Mouse (Mus musculus) stomach, embryonic 14.5 days (tissue): ENCODE results near the gene Ints14. TPM values are rescaled to one million over a fixed set of nuclear protein-coding genes. Genes with fewer than 3 reads are reported as not detected.

Experiments
- ATAC-seq: fragments of 200-750 bp; cut with Nextera tagmentation; 2 replicates; pipeline ENCODE4 v1.8.0; 2017; ENCODE audit warnings: low read depth, moderate TSS enrichment; ENCODE audit not compliant: insufficient number of reproducible peaks, insufficient read depth, low FRiP score
- H3K27ac ChIP-seq: fragments of 300-500 bp; sonication (generic); 2 replicates; pipeline ENCODE4 v1.5.1; 2014; ENCODE audit warnings: mild to moderate bottlenecking, low read length, moderate library complexity, mixed read lengths
- H3K27me3 ChIP-seq: fragments of 300-500 bp; sonication (generic); 2 replicates; pipeline ENCODE4 v1.6.1; 2014; ENCODE audit warnings: low read length, control low read depth, mixed read lengths; ENCODE audit not compliant: control insufficient read depth, insufficient read depth
- H3K36me3 ChIP-seq: fragments of 300-500 bp; sonication (generic); 2 replicates; pipeline ENCODE4 v1.6.1; 2014; ENCODE audit warnings: mild to moderate bottlenecking, control low read depth, low read length, moderate library complexity, mixed read lengths; ENCODE audit not compliant: control insufficient read depth, insufficient read depth
- H3K4me1 ChIP-seq: fragments of 300-500 bp; sonication (generic); 2 replicates; pipeline ENCODE4 v1.6.1; 2014; ENCODE audit warnings: low read length, control low read depth, mixed read lengths; ENCODE audit not compliant: control insufficient read depth, insufficient read depth
- H3K4me2 ChIP-seq: fragments of 300-500 bp; sonication (generic); replicated peaks from 2 replicates; pipeline ENCODE4 v1.6.1; 2014; ENCODE audit warnings: low read depth, low read length, control low read depth
- H3K4me3 ChIP-seq: fragments of 300-500 bp; sonication (generic); 2 replicates; pipeline ENCODE4 v1.5.1; 2014; ENCODE audit warnings: low read depth, low read length, control low read depth
- H3K9ac ChIP-seq: fragments of 300-500 bp; sonication (generic); replicated peaks from 2 replicates; pipeline ENCODE4 v1.6.1; 2014; ENCODE audit warnings: low read depth, mild to moderate bottlenecking, control low read depth, low read length, moderate library complexity, mixed read lengths
- H3K9me3 ChIP-seq: fragments of 300-500 bp; sonication (generic); 2 replicates; pipeline ENCODE4 v1.6.1; 2016; ENCODE audit warnings: low read depth, low read length, control low read depth; ENCODE audit not compliant: control insufficient read depth
- WGBS: fragments of 180-500 bp; shearing (Covaris S2); extraction: QIAGEN DNeasy Blood & Tissue Kit; methylation state at CpG from one replicate; pipeline ENCODE4 v1.1.7; 2014; 5-methylcytosine and 5-hydroxymethylcytosine counted together
- polyA plus RNA-seq: library from polyadenylated mRNA; unstranded; fragments of >200 nt; fragmentation: Nextera tagmentation; extraction: Ambion mirVana; gene quantifications from 2 replicates; pipeline ENCODE4 v1.2.1, GENCODE M21; 2014

Gene Ints14
- polyA plus RNA-seq, 1 experiment from 2014 or later, result 53.2 TPM

DNA sequence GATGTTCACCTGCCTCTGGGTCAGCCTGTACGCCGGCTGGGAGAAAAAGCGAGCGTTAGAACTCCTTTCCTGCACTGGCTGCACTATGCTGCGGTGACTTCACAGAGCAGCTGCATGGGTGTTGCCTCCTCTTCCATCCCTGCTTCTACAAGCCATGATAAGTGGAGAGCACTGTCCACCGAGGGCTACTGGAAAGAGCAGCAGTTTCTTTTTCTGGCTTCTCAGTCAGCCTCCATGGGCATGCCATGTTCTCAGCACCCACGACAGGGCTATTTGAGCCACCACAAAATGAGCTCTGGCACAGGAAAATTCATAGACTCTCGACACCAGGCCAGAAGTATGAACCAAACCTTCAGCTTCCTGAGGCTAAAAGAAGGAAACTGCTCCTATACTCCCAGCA lies 45.0 kb downstream of the Ints14 start:
- ATAC-seq, result no peak
- H3K9me3 ChIP-seq, result no peaks in the 10 kb centered on the region
- H3K36me3 ChIP-seq, result peaks cover 20% of the 10 kb centered on the region
- no peak overlapping the region for H3K4me3 ChIP-seq
- WGBS, result 96% methylated on average over 8 of the region's 8 CpGs
- no peak overlapping the region for H3K4me2 ChIP-seq
- no peaks in the 10 kb centered on the region for H3K27me3 ChIP-seq
- no peak overlapping the region for H3K27ac ChIP-seq
- H3K4me1 ChIP-seq, result no peaks in the 10 kb centered on the region
- no peak overlapping the region for H3K9ac ChIP-seq

DNA sequence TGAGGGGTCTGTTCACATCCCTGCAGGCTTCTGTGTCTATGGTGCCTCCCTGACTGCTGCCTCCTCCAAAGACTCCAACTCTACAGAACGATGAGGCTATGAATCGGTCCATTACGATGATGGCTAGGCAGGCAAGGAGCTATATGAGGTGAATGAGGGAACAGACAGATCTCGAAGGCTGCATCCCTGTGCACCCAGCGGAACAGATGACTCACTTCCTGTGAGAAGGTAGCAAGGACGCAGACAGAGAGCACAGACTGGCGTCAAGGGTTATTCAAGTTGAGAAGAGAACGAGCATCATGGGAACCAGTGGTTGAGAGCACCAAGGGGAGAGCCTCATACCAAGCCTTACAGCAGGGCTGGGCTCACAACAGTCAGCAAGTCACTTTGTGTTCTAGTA lies 49.9 kb downstream of the Ints14 start:
- no peaks in the 10 kb centered on the region for H3K27me3 ChIP-seq
- peaks cover 6% of the 10 kb centered on the region for H3K36me3 ChIP-seq
- H3K4me2 ChIP-seq, result no peak overlapping the region
- no peak for ATAC-seq
- no peak overlapping the region for H3K4me3 ChIP-seq
- H3K9me3 ChIP-seq, result no peaks in the 10 kb centered on the region
- no peaks in the 10 kb centered on the region for H3K4me1 ChIP-seq
- no peak overlapping the region for H3K27ac ChIP-seq
- 84% methylated on average over 8 of the region's 8 CpGs for WGBS
- no peak overlapping the region for H3K9ac ChIP-seq

DNA sequence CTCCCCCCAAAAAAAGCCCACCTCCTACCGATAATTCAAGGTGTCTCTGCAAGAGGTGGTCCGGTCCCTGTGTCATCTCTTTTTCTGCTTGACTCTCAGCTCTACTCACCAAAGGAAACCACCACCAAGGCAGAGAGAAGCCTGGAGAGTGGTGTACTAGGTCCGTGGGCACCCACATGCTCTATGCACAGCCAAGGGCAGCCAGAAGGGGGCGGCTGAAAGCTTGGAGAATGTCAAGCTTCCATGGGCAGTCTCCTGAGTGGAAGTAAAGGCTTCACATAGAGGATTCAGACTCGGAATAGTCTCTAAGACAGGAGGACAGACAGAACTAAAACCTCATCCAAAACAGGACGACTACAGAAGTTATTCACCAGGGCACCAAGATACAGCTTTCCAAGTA lies 50.6 kb downstream of the Ints14 start:
- no peak overlapping the region for H3K4me3 ChIP-seq
- H3K27me3 ChIP-seq, result no peaks in the 10 kb centered on the region
- WGBS, result 55% methylated on average over 6 of the region's 6 CpGs
- no peak overlapping the region for H3K27ac ChIP-seq
- H3K9me3 ChIP-seq, result no peaks in the 10 kb centered on the region
- peaks cover 3% of the 10 kb centered on the region for H3K36me3 ChIP-seq
- 0 out of 2 replicates have a peak, but pooled peaks cover 2% of the 10 kb centered on the region for H3K4me1 ChIP-seq
- no peak overlapping the region for H3K4me2 ChIP-seq
- no peak for ATAC-seq
- no peak overlapping the region for H3K9ac ChIP-seq

DNA sequence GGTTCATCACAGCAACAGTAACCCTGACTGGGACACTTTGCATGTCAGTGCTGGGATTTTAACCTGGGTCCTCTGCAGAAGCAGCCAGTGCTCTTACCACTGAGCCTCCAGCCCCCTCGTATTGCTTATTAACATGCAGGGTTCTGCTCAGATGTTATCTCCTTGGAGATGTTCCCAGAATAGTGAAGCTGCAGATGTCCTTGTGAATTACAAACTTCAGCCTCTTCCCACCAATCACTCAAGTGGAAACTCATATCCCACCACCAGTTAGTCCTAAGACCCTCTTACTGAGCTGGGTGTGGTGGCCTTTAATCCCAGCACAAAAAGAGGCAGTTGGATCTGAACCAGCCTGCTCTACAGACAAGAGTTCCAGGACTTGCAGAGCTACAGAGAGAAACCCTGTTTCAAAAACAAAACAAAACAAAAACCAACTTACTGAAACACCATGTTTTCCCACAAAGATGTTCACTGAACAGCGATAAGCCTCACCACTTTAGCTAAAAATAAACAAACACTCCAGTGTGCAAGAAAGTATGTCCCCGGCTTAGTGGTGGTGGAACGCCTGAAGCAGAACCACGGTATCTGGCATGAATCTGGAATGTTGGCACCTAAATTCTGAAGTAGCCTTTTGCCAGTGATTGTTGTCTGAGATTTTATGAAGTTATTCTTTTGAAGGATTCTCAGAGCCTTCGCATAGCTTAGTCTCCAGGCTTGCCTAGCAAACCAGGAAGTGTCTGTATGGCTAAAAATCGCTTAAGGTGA lies 54.9 kb downstream of the Ints14 start:
- Histone ChIP-seq H3K4me1 (peaks cover 14% of the 10 kb centered on the region), H3K27me3 (no peaks in the 10 kb centered on the region), H3K9ac (no peak overlapping the region), H3K9me3 (no peaks in the 10 kb centered on the region), H3K36me3 (no peaks in the 10 kb centered on the region), H3K4me3 (no peak overlapping the region), H3K27ac (no peak overlapping the region), H3K4me2 (no peak overlapping the region)
- no peak for ATAC-seq
- 56% methylated on average over 7 of the region's 7 CpGs for whole genome bisulfite sequencing

DNA sequence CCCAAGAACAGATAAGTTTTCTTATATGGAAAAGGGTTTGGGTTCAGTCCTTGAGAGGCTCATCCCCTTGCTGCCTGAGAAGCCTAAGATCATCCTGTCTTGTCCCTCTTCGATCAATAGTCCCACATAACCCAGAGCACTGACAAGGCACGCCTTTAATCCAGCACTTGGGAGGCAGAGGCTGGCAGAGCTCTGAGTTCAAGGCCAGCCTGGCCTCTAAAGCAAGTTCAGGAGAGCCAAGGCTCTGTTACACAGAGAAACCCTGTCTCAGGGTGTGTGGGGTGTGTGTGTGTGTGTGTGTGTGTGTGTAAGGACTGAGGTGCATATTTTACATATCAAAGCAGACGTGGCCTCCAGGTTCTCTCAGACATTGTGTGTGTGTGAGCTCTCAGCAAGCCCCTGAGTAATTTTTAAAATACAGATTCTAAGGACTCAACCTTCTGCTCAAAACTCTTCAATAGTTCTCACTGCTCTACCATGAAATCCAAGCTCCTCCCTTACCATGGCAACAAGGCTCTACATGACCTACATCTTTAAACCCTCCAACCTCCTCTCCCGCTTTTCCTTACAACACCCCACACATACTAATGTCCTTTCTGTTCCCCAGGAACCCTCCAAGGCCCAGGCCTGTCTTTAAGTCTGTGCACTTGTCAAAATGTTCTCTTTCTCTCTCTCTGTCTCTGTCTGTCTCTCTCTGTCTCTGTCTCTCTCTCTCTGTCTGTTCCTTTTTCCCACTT lies 55.7 kb downstream of the Ints14 start:
- H3K4me1 ChIP-seq, result peaks cover 14% of the 10 kb centered on the region
- H3K9ac ChIP-seq, result no peak overlapping the region
- no peaks in the 10 kb centered on the region for H3K9me3 ChIP-seq
- no peaks in the 10 kb centered on the region for H3K36me3 ChIP-seq
- no peak for ATAC-seq
- no peak overlapping the region for H3K27ac ChIP-seq
- WGBS, result 83% methylated on average over 4 of the region's 4 CpGs
- H3K4me3 ChIP-seq, result no peak overlapping the region
- no peaks in the 10 kb centered on the region for H3K27me3 ChIP-seq
- H3K4me2 ChIP-seq, result no peak overlapping the region

DNA sequence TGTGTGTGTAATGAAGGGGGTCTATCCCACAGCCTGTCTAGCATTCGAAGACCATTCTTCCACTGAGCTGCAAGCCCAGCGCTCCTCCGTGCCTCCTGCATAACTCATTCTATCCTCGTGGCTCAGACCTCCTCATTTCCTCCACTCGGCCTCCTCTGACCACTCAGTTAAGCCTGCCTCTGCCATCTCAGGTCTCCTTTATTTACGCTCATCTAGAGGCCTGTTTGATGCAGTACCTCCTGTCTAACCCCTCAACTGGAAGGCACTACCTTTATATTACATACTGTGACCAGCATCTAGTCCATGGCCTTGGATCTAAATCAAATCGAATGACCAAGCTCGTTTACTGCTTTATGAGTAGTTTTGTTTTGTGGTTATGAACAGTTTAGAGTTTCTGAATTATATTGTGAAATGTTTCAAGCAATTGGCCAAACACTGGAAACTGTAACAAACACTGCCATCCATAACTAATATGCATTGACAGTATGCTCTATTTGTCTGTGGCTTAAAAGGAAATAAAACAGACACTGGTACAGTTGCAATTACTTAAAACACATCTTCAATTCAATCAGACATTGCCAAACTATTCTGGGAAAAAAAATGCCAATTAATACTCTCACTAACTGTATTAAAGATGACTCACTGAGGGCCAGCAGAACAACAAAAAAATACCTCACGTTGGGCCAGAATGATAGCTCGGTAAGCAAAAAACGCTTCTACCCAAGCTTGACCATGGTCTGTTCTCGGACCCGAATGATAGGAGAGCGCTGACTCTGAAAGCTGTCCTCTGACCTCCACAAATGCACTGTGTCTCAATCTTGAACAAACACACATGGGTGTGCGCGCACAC lies 56.5 kb downstream of the Ints14 start:
- WGBS, result 80% methylated on average over 16 of the region's 16 CpGs
- no peak overlapping the region for H3K9ac ChIP-seq
- peaks cover 18% of the 10 kb centered on the region for H3K4me1 ChIP-seq
- no peak for ATAC-seq
- H3K27ac ChIP-seq, result no peak overlapping the region
- H3K4me3 ChIP-seq, result no peak overlapping the region
- no peaks in the 10 kb centered on the region for H3K27me3 ChIP-seq
- no peak overlapping the region for H3K4me2 ChIP-seq
- H3K9me3 ChIP-seq, result no peaks in the 10 kb centered on the region
- H3K36me3 ChIP-seq, result no peaks in the 10 kb centered on the region

DNA sequence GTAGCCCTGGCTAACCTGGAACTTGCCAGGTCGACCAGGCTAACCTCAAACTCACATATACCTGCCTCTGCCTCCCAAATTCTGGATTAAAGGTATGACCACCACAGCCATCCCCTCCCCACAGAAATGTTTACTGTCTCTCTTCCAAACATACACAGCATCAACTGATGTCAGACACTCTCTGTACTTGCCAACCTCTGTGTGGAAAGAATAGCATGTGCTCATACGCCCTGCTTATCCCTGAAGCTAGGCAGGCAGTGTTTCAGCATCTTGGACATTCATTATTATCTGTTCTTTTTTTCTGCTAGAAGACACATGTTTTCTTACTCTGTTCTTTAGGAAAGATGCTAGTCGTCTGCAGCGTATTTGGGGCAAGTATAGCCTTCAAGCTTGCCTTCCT lies 57.2 kb downstream of the Ints14 start:
- Histone ChIP-seq H3K9ac (no peak overlapping the region), H3K36me3 (no peaks in the 10 kb centered on the region), H3K27me3 (no peaks in the 10 kb centered on the region), H3K27ac (no peak overlapping the region), H3K9me3 (no peaks in the 10 kb centered on the region), H3K4me3 (no peak overlapping the region), H3K4me2 (no peak overlapping the region), H3K4me1 (peaks cover 18% of the 10 kb centered on the region)
- no peak for ATAC-seq
- 86% methylated on average over 4 of the region's 4 CpGs for WGBS

DNA sequence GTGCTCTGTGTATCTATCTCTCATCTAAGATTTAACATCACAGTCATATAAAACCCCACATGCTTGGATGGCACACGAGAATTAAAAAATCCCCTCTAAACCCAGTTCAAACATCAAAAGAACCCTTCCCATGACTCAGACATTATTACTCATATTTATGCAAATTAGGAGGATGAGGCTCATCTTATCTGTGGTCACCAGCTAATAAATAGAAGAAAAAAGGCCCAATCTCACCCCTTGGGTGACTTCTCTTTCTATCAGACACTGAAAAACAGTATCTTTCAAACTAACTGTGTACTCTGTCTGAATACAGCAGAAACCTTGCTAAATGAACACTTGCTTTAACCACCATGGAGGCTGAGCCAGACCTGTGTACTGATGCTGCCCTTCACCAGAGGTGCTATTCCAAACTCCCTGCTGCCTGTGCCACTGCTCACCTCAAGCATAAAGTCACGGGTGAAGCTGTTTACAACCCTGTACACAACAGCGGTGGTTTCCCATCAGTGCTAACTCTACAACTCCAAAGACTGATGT lies 58.0 kb downstream of the Ints14 start:
- no peak overlapping the region for H3K27ac ChIP-seq
- H3K9ac ChIP-seq, result no peak overlapping the region
- H3K4me2 ChIP-seq, result no peak overlapping the region
- no peaks in the 10 kb centered on the region for H3K36me3 ChIP-seq
- H3K4me1 ChIP-seq, result peaks cover 18% of the 10 kb centered on the region
- H3K27me3 ChIP-seq, result no peaks in the 10 kb centered on the region
- WGBS, result 63% methylated on average over 3 of the region's 3 CpGs
- ATAC-seq, result no peak
- no peaks in the 10 kb centered on the region for H3K9me3 ChIP-seq
- H3K4me3 ChIP-seq, result no peak overlapping the region
